Mouse (Mus musculus) monocyte, adult 59 days (primary cell): ENCODE results near the gene 9530002B09Rik. TPM values are rescaled to one million over a fixed set of nuclear protein-coding genes. Genes with fewer than 3 reads are reported as not detected.

Source experiments
- total RNA-seq, 2 experiments: library from RNA; stranded (reverse); gene quantifications; one replicate each; pipeline ENCODE4 v1.2.4; 2023

The 9530002B09Rik gene
- total RNA-seq: not detected

GRCm38 (mm10) chr4:122688975-122689374 is at the start of gene 9530002B09Rik:
TSS of gene 9530002B09Rik (plus strand) at chr4:122689275.

Other genes with a start within 250 kb of the 9530002B09Rik start
- 100 to 1,000 TPM; 162 to 166 TPM for gene Ppt1, start 147.0 kb downstream of the 9530002B09Rik start, total RNA-seq
- gene Cap1, start 196.8 kb downstream of the 9530002B09Rik start, total RNA-seq: 100 to 1,000 TPM; 512 to 582 TPM